Mouse (Mus musculus) CH12.LX (cell line): ENCODE measurements at regions not wholly inside any gene's neighbourhood (a gene's known extent, or its start where the extent isn't known, plus 50 kb on each side); places are given as distances from the start of the nearest gene placed in this dataset.

ENCODE experiments used
- CHD1 ChIP-seq: IDR thresholded peaks from 2 replicates; pipeline ENCODE4 v1.6.1; 2012; ENCODE audit warnings: low read depth, low read length, improper control_type of control experiment, inconsistent platforms
- CTCF ChIP-seq, 2 experiments: IDR thresholded peaks in 1 of 2; conservative IDR thresholded peaks in 1 of 2; 2 replicates each; pipeline ENCODE4 v1.5.1; 2011 to 2012; ENCODE audit warnings: low read depth in 2 of 2, low read length in 2 of 2, improper control_type of control experiment in 1 of 2, inconsistent platforms in 1 of 2, mild to moderate bottlenecking in 1 of 2, moderate library complexity in 1 of 2
- ELF1 ChIP-seq: IDR thresholded peaks from 2 replicates; pipeline ENCODE4 v1.6.1; 2014; ENCODE audit warnings: low read depth, mild to moderate bottlenecking, inconsistent platforms, low read length, improper control_type of control experiment
- IRF4 ChIP-seq: IDR thresholded peaks from 2 replicates; pipeline ENCODE4 v1.6.1; 2014; ENCODE audit warnings: low read depth, mild to moderate bottlenecking, inconsistent platforms, low read length, improper control_type of control experiment
- PAX5 ChIP-seq: IDR thresholded peaks from 2 replicates; pipeline ENCODE4 v1.6.1; 2012; ENCODE audit warnings: low read length, inconsistent platforms, mixed read lengths
- POLR2A ChIP-seq: IDR thresholded peaks from 2 replicates; pipeline ENCODE4 v1.6.1; 2011; ENCODE audit warnings: low read depth, mild to moderate bottlenecking, improper control_type of control experiment, low read length
- RCOR1 ChIP-seq: conservative IDR thresholded peaks from 2 replicates; pipeline ENCODE4 v1.6.1; 2012; ENCODE audit warnings: low read depth, mild to moderate bottlenecking, inconsistent platforms, low read length, improper control_type of control experiment
- SIN3A ChIP-seq: IDR thresholded peaks from 2 replicates; pipeline ENCODE4 v1.6.1; 2012; ENCODE audit warnings: low read length, improper control_type of control experiment, inconsistent platforms
- TCF12 ChIP-seq: IDR thresholded peaks from 2 replicates; pipeline ENCODE4 v1.6.1; 2014; ENCODE audit warnings: low read depth, mild to moderate bottlenecking, inconsistent platforms, low read length, improper control_type of control experiment
- ZKSCAN1 ChIP-seq: IDR thresholded peaks from 2 replicates; pipeline ENCODE4 v1.6.1; 2012; ENCODE audit warnings: low read depth, inconsistent platforms, low read length, improper control_type of control experiment, borderline replicate concordance
- ZNF384 ChIP-seq: IDR thresholded peaks from 2 replicates; pipeline ENCODE4 v1.6.1; 2012; ENCODE audit warnings: low read depth, low read length, improper control_type of control experiment, inconsistent platforms

GRCm38 (mm10) chr2:131670876-131671275 is 108.8 kb upstream of the Adra1d start:
- TF ChIP-seq ZNF384: no peak
- no peak for TF ChIP-seq CTCF (conservative IDR thresholded peaks at IDR 0.05 in 1 of 2, IDR thresholded peaks at IDR 0.05 in 1 of 2; ENCODE audit: low read depth in 2 of 2, low read length in 2 of 2)
- no peak for TF ChIP-seq ELF1
- no peak for TF ChIP-seq IRF4
- TF ChIP-seq ZKSCAN1: no peak
- no peak for TF ChIP-seq TCF12
- no peak for TF ChIP-seq CHD1
- TF ChIP-seq POLR2A: no peak
- no peak for TF ChIP-seq PAX5
- no peak for TF ChIP-seq RCOR1
- no peak for TF ChIP-seq SIN3A
